Mouse (Mus musculus): Measurements from ENCODE around the gene Serping1. TPM values are rescaled to one million over a fixed set of nuclear protein-coding genes. Genes with fewer than 3 reads are reported as not detected.
"Not testable (repeated sequence)": the region's sequence is repeated elsewhere in the genome, so short reads cannot be mapped to it uniquely, and the experiment has no call there.

Gene Serping1
- polyA plus RNA-seq, 1 experiment, result 0.15 TPM

- no peaks in the 10 kb centered on the region for H3K36me3 ChIP-seq (ENCODE audit: control insufficient read depth, insufficient read depth)
- no peak overlapping the region for H3K4me3 ChIP-seq (ENCODE audit: insufficient read depth, poor library complexity, severe bottlenecking)
Measured at GRCm38 (mm10) chr2:84810886-84811577, 35.8 kb upstream of the Serping1 start.

GRCm38 (mm10) chr2:84810526-84810885, 35.3 kb upstream of the Serping1 start:
- H3K27me3 ChIP-seq (ENCODE audit: control insufficient read depth, insufficient read depth, insufficient read length), result no peaks in the 10 kb centered on the region
- no peaks in the 10 kb centered on the region for H3K79me3 ChIP-seq (ENCODE audit: low read depth)
- no peak for TF ChIP-seq CEBPB (IDR thresholded peaks at IDR 0.05; ENCODE audit: low read depth)
- H3ac ChIP-seq (ENCODE audit: control insufficient read depth, insufficient read length, low read depth), result no peak overlapping the region
- no peak overlapping the region for H3K4me3 ChIP-seq (ENCODE audit: insufficient read depth, poor library complexity, severe bottlenecking)
- no peaks in the 10 kb centered on the region for H3K36me3 ChIP-seq (ENCODE audit: control insufficient read depth, insufficient read depth)
- H3K79me2 ChIP-seq (ENCODE audit: control insufficient read depth, insufficient read depth), result no peaks in the 10 kb centered on the region

More at GRCm38 (mm10) chr2:84810886-84811577, 35.8 kb upstream of the Serping1 start:
- H3ac ChIP-seq (ENCODE audit: control insufficient read depth, insufficient read length, low read depth), result peak overlapping the region; percentile 6
- H3K27me3 ChIP-seq (ENCODE audit: control insufficient read depth, insufficient read depth, insufficient read length), result no peaks in the 10 kb centered on the region
- TF ChIP-seq CTCF (IDR thresholded peaks at IDR 0.05; ENCODE audit: control insufficient read depth, insufficient read depth, insufficient read length) (peak; percentile 28), MYOD1 (IDR thresholded peaks at IDR 0.05; ENCODE audit: control insufficient read depth, insufficient read length, low read depth) (no peak)
- no peaks in the 10 kb centered on the region for H3K79me3 ChIP-seq (ENCODE audit: low read depth)
- H3K79me2 ChIP-seq (ENCODE audit: control insufficient read depth, insufficient read depth), result no peaks in the 10 kb centered on the region

- Histone ChIP-seq H3ac (ENCODE audit: control insufficient read depth, insufficient read length, low read depth) (no peak overlapping the region), H3K36me3 (ENCODE audit: control insufficient read depth, insufficient read depth) (no peaks in the 10 kb centered on the region), H3K27me3 (ENCODE audit: control insufficient read depth, insufficient read depth, insufficient read length) (no peaks in the 10 kb centered on the region), H3K4me3 (ENCODE audit: insufficient read depth, poor library complexity, severe bottlenecking) (no peak overlapping the region), H3K79me2 (ENCODE audit: control insufficient read depth, insufficient read depth) (no peaks in the 10 kb centered on the region), H3K79me3 (ENCODE audit: low read depth) (no peaks in the 10 kb centered on the region)
- TF ChIP-seq USF1 (IDR thresholded peaks at IDR 0.05; ENCODE audit: low read depth) (no peak), CTCF (IDR thresholded peaks at IDR 0.05; ENCODE audit: control insufficient read depth, insufficient read depth, insufficient read length) (no peak), FOSL1 (IDR thresholded peaks at IDR 0.05; ENCODE audit: insufficient read depth, low read length, poor library complexity, severe bottlenecking) (no peak), MAX (IDR thresholded peaks at IDR 0.05) (no peak), MYOG (IDR thresholded peaks at IDR 0.05; ENCODE audit: control insufficient read depth, extremely low read depth, insufficient read length) (no peak), CEBPB (IDR thresholded peaks at IDR 0.05; ENCODE audit: low read depth) (no peak), MYOD1 (IDR thresholded peaks at IDR 0.05; ENCODE audit: control insufficient read depth, insufficient read length, low read depth) (no peak)
Measured at GRCm38 (mm10) chr2:84809330-84809729, 34.1 kb upstream of the Serping1 start.

- H3ac ChIP-seq (ENCODE audit: control insufficient read depth, insufficient read length, low read depth), result no peak overlapping the region
- H3K79me3 ChIP-seq (ENCODE audit: low read depth), result no peaks in the 10 kb centered on the region
- H3K4me3 ChIP-seq (ENCODE audit: insufficient read depth, poor library complexity, severe bottlenecking), result no peak overlapping the region
- no peak for TF ChIP-seq FOSL1 (IDR thresholded peaks at IDR 0.05; ENCODE audit: insufficient read depth, low read length, poor library complexity, severe bottlenecking)
- TF ChIP-seq USF1 (IDR thresholded peaks at IDR 0.05; ENCODE audit: low read depth), result no peak
- no peak for TF ChIP-seq CTCF (IDR thresholded peaks at IDR 0.05; ENCODE audit: control insufficient read depth, insufficient read depth, insufficient read length)
- TF ChIP-seq MAX (IDR thresholded peaks at IDR 0.05), result no peak
- TF ChIP-seq MYOD1 (IDR thresholded peaks at IDR 0.05; ENCODE audit: control insufficient read depth, insufficient read length, low read depth), result no peak
- no peaks in the 10 kb centered on the region for H3K27me3 ChIP-seq (ENCODE audit: control insufficient read depth, insufficient read depth, insufficient read length)
- no peaks in the 10 kb centered on the region for H3K36me3 ChIP-seq (ENCODE audit: control insufficient read depth, insufficient read depth)
- no peaks in the 10 kb centered on the region for H3K79me2 ChIP-seq (ENCODE audit: control insufficient read depth, insufficient read depth)
Measured at GRCm38 (mm10) chr2:84806546-84806945, 31.3 kb upstream of the Serping1 start.

- H3ac ChIP-seq (ENCODE audit: control insufficient read depth, insufficient read length, low read depth), result no peak overlapping the region
- no peak for TF ChIP-seq MYOG (IDR thresholded peaks at IDR 0.05; ENCODE audit: control insufficient read depth, extremely low read depth, insufficient read length)
- TF ChIP-seq USF1 (IDR thresholded peaks at IDR 0.05; ENCODE audit: low read depth), result no peak
- no peaks in the 10 kb centered on the region for H3K79me3 ChIP-seq (ENCODE audit: low read depth)
- H3K36me3 ChIP-seq (ENCODE audit: control insufficient read depth, insufficient read depth), result no peaks in the 10 kb centered on the region
- no peak overlapping the region for H3K4me3 ChIP-seq (ENCODE audit: insufficient read depth, poor library complexity, severe bottlenecking)
- no peaks in the 10 kb centered on the region for H3K27me3 ChIP-seq (ENCODE audit: control insufficient read depth, insufficient read depth, insufficient read length)
- H3K79me2 ChIP-seq (ENCODE audit: control insufficient read depth, insufficient read depth), result no peaks in the 10 kb centered on the region
Measured at GRCm38 (mm10) chr2:84803963-84804362, 28.7 kb upstream of the Serping1 start.

- H3K27me3 ChIP-seq (ENCODE audit: control insufficient read depth, insufficient read depth, insufficient read length); H3ac ChIP-seq (ENCODE audit: control insufficient read depth, insufficient read length, low read depth); H3K79me2 ChIP-seq (ENCODE audit: control insufficient read depth, insufficient read depth); H3K36me3 ChIP-seq (ENCODE audit: control insufficient read depth, insufficient read depth); H3K4me3 ChIP-seq (ENCODE audit: insufficient read depth, poor library complexity, severe bottlenecking); H3K79me3 ChIP-seq (ENCODE audit: low read depth): not testable (repeated sequence)
Measured at GRCm38 (mm10) chr2:84801223-84801622, 26.0 kb upstream of the Serping1 start.

GRCm38 (mm10) chr2:84800304-84800703, 25.1 kb upstream of the Serping1 start:
- no peak overlapping the region for H3K4me3 ChIP-seq (ENCODE audit: insufficient read depth, poor library complexity, severe bottlenecking)
- H3ac ChIP-seq (ENCODE audit: control insufficient read depth, insufficient read length, low read depth), result no peak overlapping the region
- no peak for TF ChIP-seq MAX (IDR thresholded peaks at IDR 0.05)
- no peaks in the 10 kb centered on the region for H3K27me3 ChIP-seq (ENCODE audit: control insufficient read depth, insufficient read depth, insufficient read length)
- H3K36me3 ChIP-seq (ENCODE audit: control insufficient read depth, insufficient read depth), result no peaks in the 10 kb centered on the region
- no peaks in the 10 kb centered on the region for H3K79me3 ChIP-seq (ENCODE audit: low read depth)
- no peaks in the 10 kb centered on the region for H3K79me2 ChIP-seq (ENCODE audit: control insufficient read depth, insufficient read depth)
